Mouse (Mus musculus): ENCODE results near the gene Agt. TPM values are rescaled to one million over a fixed set of nuclear protein-coding genes. Genes with fewer than 3 reads are reported as not detected.
A peak's percentile ranks its signal among the peaks of the same experiment; 100 is the strongest.

Agt gene
- polyA plus RNA-seq (2012; ENCODE audit: insufficient read depth, insufficient read length, low replicate concordance, missing spikeins), result not detected in 2 replicates

- H3K4me1 ChIP-seq (ENCODE audit: control insufficient read depth, insufficient read depth, low read length), result peaks cover 20% of the 10 kb centered on the region
- 53% methylated on average over 2 of the region's 2 CpGs for WGBS
- no peak within 1 kb of the TSS for H3K4me3 ChIP-seq (ENCODE audit: insufficient read depth, low read depth, low read length)
- H3K27ac ChIP-seq (ENCODE audit: insufficient read depth, low read depth, low read length), result peak within 1 kb of the TSS; percentile 39; the same call in 1 of the 2 replicates
- TF ChIP-seq CTCF (IDR thresholded peaks at IDR 0.05; ENCODE audit: insufficient read depth, low read depth, low read length), result no peak
- TF ChIP-seq POLR2A (IDR thresholded peaks at IDR 0.05; ENCODE audit: insufficient read depth, low read depth, low read length), result no peak
These were observed at the start of gene Agt for GRCm38 (mm10) chr8:124569593-124569992. Gene Agt, minus strand, starts transcription at chr8:124569706.

- TF ChIP-seq CTCF (IDR thresholded peaks at IDR 0.05; ENCODE audit: insufficient read depth, low read depth, low read length) (no peak), POLR2A (IDR thresholded peaks at IDR 0.05; ENCODE audit: insufficient read depth, low read depth, low read length) (no peak)
- WGBS, result 44% methylated on average over 9 of the region's 9 CpGs
- no peak overlapping the region for H3K27ac ChIP-seq (ENCODE audit: insufficient read depth, low read depth, low read length)
- H3K4me3 ChIP-seq (ENCODE audit: insufficient read depth, low read depth, low read length), result no peak overlapping the region
- H3K4me1 ChIP-seq (ENCODE audit: control insufficient read depth, insufficient read depth, low read length), result peaks cover 13% of the 10 kb centered on the region; the same call in 1 of the 2 replicates
These were observed 48.7 kb upstream of the Agt start for GRCm38 (mm10) chr8:124618252-124618651.

- TF ChIP-seq CTCF (IDR thresholded peaks at IDR 0.05; ENCODE audit: insufficient read depth, low read depth, low read length), result peak; percentile 81
- no peak for TF ChIP-seq POLR2A (IDR thresholded peaks at IDR 0.05; ENCODE audit: insufficient read depth, low read depth, low read length)
- WGBS, result 1% methylated on average over 17 of the region's 17 CpGs
- Histone ChIP-seq H3K27ac (ENCODE audit: insufficient read depth, low read depth, low read length) (peak overlapping the region; percentile 22), H3K4me3 (ENCODE audit: insufficient read depth, low read depth, low read length) (peak overlapping the region; percentile 48), H3K4me1 (ENCODE audit: control insufficient read depth, insufficient read depth, low read length) (peaks cover 13% of the 10 kb centered on the region; the same call in 1 of the 2 replicates)
These were observed 47.9 kb upstream of the Agt start for GRCm38 (mm10) chr8:124617266-124617869.

GRCm38 (mm10) chr8:124614325-124614724 is 44.8 kb upstream of the Agt start:
- H3K27ac ChIP-seq (ENCODE audit: insufficient read depth, low read depth, low read length), result no peak overlapping the region
- WGBS, result 83% methylated on average over 6 of the region's 6 CpGs
- H3K4me1 ChIP-seq (ENCODE audit: control insufficient read depth, insufficient read depth, low read length), result peaks cover 9% of the 10 kb centered on the region; the same call in 1 of the 2 replicates
- H3K4me3 ChIP-seq (ENCODE audit: insufficient read depth, low read depth, low read length), result no peak overlapping the region
- no peak for TF ChIP-seq CTCF (IDR thresholded peaks at IDR 0.05; ENCODE audit: insufficient read depth, low read depth, low read length)
- no peak for TF ChIP-seq POLR2A (IDR thresholded peaks at IDR 0.05; ENCODE audit: insufficient read depth, low read depth, low read length)

- H3K27ac ChIP-seq (ENCODE audit: insufficient read depth, low read depth, low read length), result no peak overlapping the region
- H3K4me1 ChIP-seq (ENCODE audit: control insufficient read depth, insufficient read depth, low read length), result no peaks in the 10 kb centered on the region
- H3K4me3 ChIP-seq (ENCODE audit: insufficient read depth, low read depth, low read length), result no peak overlapping the region
- TF ChIP-seq CTCF (IDR thresholded peaks at IDR 0.05; ENCODE audit: insufficient read depth, low read depth, low read length) (no peak), POLR2A (IDR thresholded peaks at IDR 0.05; ENCODE audit: insufficient read depth, low read depth, low read length) (no peak)
- WGBS, result 64% methylated on average over 9 of the region's 9 CpGs
These were observed 39.5 kb upstream of the Agt start for GRCm38 (mm10) chr8:124608972-124609353.

- no peak overlapping the region for H3K4me3 ChIP-seq (ENCODE audit: insufficient read depth, low read depth, low read length)
- TF ChIP-seq POLR2A (IDR thresholded peaks at IDR 0.05; ENCODE audit: insufficient read depth, low read depth, low read length) (no peak), CTCF (IDR thresholded peaks at IDR 0.05; ENCODE audit: insufficient read depth, low read depth, low read length) (no peak; the same call in 1 of the 2 replicates)
- WGBS, result 69% methylated on average over 13 of the region's 13 CpGs
- H3K27ac ChIP-seq (ENCODE audit: insufficient read depth, low read depth, low read length), result no peak overlapping the region
- no peaks in the 10 kb centered on the region for H3K4me1 ChIP-seq (ENCODE audit: control insufficient read depth, insufficient read depth, low read length)
These were observed 38.9 kb upstream of the Agt start for GRCm38 (mm10) chr8:124608239-124608971.

- H3K4me1 ChIP-seq (ENCODE audit: control insufficient read depth, insufficient read depth, low read length), result no peaks in the 10 kb centered on the region
- H3K4me3 ChIP-seq (ENCODE audit: insufficient read depth, low read depth, low read length), result no peak overlapping the region
- WGBS, result 83% methylated on average over 5 of the region's 5 CpGs
- TF ChIP-seq POLR2A (IDR thresholded peaks at IDR 0.05; ENCODE audit: insufficient read depth, low read depth, low read length), result no peak
- TF ChIP-seq CTCF (IDR thresholded peaks at IDR 0.05; ENCODE audit: insufficient read depth, low read depth, low read length), result no peak
- no peak overlapping the region for H3K27ac ChIP-seq (ENCODE audit: insufficient read depth, low read depth, low read length)
These were observed 34.6 kb upstream of the Agt start for GRCm38 (mm10) chr8:124604066-124604465.

- peaks cover 17% of the 10 kb centered on the region for H3K4me1 ChIP-seq (ENCODE audit: control insufficient read depth, insufficient read depth, low read length)
- no peak for TF ChIP-seq POLR2A (IDR thresholded peaks at IDR 0.05; ENCODE audit: insufficient read depth, low read depth, low read length)
- TF ChIP-seq CTCF (IDR thresholded peaks at IDR 0.05; ENCODE audit: insufficient read depth, low read depth, low read length), result no peak
- WGBS, result 85% methylated on average over 4 of the region's 4 CpGs
- no peak overlapping the region for H3K27ac ChIP-seq (ENCODE audit: insufficient read depth, low read depth, low read length)
- H3K4me3 ChIP-seq (ENCODE audit: insufficient read depth, low read depth, low read length), result no peak overlapping the region
These were observed 19.9 kb upstream of the Agt start for GRCm38 (mm10) chr8:124589393-124589792.

- Histone ChIP-seq H3K4me3 (ENCODE audit: insufficient read depth, low read depth, low read length) (no peak overlapping the region), H3K27ac (ENCODE audit: insufficient read depth, low read depth, low read length) (0 out of 2 replicates have a peak overlapping the region, but pooled peaks have one; percentile 12), H3K4me1 (ENCODE audit: control insufficient read depth, insufficient read depth, low read length) (peaks cover 17% of the 10 kb centered on the region)
- 84% methylated on average over 2 of the region's 2 CpGs for WGBS
- TF ChIP-seq CTCF (IDR thresholded peaks at IDR 0.05; ENCODE audit: insufficient read depth, low read depth, low read length), result no peak
- no peak for TF ChIP-seq POLR2A (IDR thresholded peaks at IDR 0.05; ENCODE audit: insufficient read depth, low read depth, low read length)
These were observed 17.1 kb upstream of the Agt start for GRCm38 (mm10) chr8:124586556-124586955.
